Mouse (Mus musculus) stomach, postnatal 0 days (tissue): ENCODE measurements around the gene Akr1b10.

Experiments
- CTCF ChIP-seq: IDR thresholded peaks from 2 replicates; pipeline ENCODE4 v1.5.1; 2016; ENCODE audit warnings: antibody characterized with exemption, low read depth, mild to moderate bottlenecking, moderate library complexity
- EP300 ChIP-seq: optimal IDR thresholded peaks from 2 replicates; pipeline ENCODE3; 2016; ENCODE audit warnings: antibody characterized with exemption

DNA sequence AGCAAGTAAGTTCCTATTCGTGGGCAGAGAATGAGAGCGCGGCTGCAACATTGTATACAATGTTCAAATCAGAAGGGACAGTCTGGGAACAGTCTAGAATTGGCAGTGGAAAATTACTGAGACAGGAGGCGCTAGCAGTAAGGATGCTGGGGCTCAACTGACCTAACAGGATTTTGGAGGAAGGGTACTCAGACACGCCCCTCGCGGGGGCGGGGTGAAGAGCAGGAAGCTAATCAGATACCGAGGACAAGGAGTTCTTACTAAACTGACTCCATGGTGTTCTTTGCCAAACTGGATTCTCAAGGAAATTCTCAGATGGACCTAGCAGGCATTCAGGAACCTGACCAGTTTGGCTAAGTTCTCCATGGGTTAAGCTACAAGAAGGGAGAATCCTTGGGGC, 39.1 kb upstream of the Akr1b10 start:
- TF ChIP-seq EP300, result no peak
- TF ChIP-seq CTCF, result 0 out of 2 replicates have a peak, but pooled peaks have one; percentile 1
